Mouse (Mus musculus) C2C12 (cell line): ENCODE results near the gene Nfya. TPM values are rescaled to one million over a fixed set of nuclear protein-coding genes. Genes with fewer than 3 reads are reported as not detected.

Source experiments
- H3K27me3 ChIP-seq: one replicate; pipeline ENCODE4 v1.6.1; 2011; ENCODE audit not compliant: control insufficient read depth, insufficient read depth, insufficient read length
- H3K36me3 ChIP-seq: one replicate; pipeline ENCODE4 v1.6.1; 2011; ENCODE audit not compliant: control insufficient read depth, insufficient read depth
- H3K4me3 ChIP-seq: one replicate; pipeline ENCODE4 v1.5.1; 2011; ENCODE audit warnings: mild to moderate bottlenecking, control low read depth; ENCODE audit not compliant: poor library complexity, insufficient read depth, severe bottlenecking
- H3K79me2 ChIP-seq: one replicate; pipeline ENCODE4 v1.6.1; 2011; ENCODE audit not compliant: control insufficient read depth, insufficient read depth
- H3K79me3 ChIP-seq: one replicate; pipeline ENCODE4 v1.6.1; 2011; ENCODE audit warnings: low read depth, control low read depth
- H3ac ChIP-seq: one replicate; pipeline ENCODE3; 2011; ENCODE audit warnings: low read depth; ENCODE audit not compliant: control insufficient read depth, insufficient read length
- CEBPB ChIP-seq: IDR thresholded peaks from one replicate; pipeline ENCODE4 v1.6.1; 2011; ENCODE audit warnings: low read depth, mild to moderate bottlenecking, control low read depth, moderate library complexity
- CTCF ChIP-seq: IDR thresholded peaks from one replicate; pipeline ENCODE4 v1.5.1; 2011; ENCODE audit not compliant: control insufficient read depth, insufficient read depth, insufficient read length
- FOSL1 ChIP-seq: IDR thresholded peaks from one replicate; pipeline ENCODE4 v1.8.0; 2011; ENCODE audit warnings: mild to moderate bottlenecking, low read length; ENCODE audit not compliant: poor library complexity, insufficient read depth, severe bottlenecking
- MAX ChIP-seq: IDR thresholded peaks from one replicate; pipeline ENCODE4 v1.6.1; 2011; ENCODE audit warnings: mild to moderate bottlenecking, control low read depth
- MYOD1 ChIP-seq: IDR thresholded peaks from one replicate; pipeline ENCODE4 v1.6.1; 2011; ENCODE audit warnings: low read depth; ENCODE audit not compliant: control insufficient read depth, insufficient read length
- MYOG ChIP-seq: IDR thresholded peaks from one replicate; pipeline ENCODE4 v1.6.1; 2011; ENCODE audit not compliant: control insufficient read depth, insufficient read length; ENCODE audit errors: extremely low read depth
- USF1 ChIP-seq: IDR thresholded peaks from one replicate; pipeline ENCODE4 v1.6.1; 2011; ENCODE audit warnings: low read depth, mild to moderate bottlenecking, control low read depth, moderate library complexity
- polyA plus RNA-seq: library from polyadenylated mRNA; unstranded; fragments of >200 nt; fragmentation: generic; extraction: Trizol; gene quantifications from one replicate; pipeline ENCODE4 v1.2.1, GENCODE M21; 2012; ENCODE audit warnings: missing spikeins

Nfya gene
- polyA plus RNA-seq, 1 experiment: 24.0 TPM

- Histone ChIP-seq H3K27me3 (no peaks in the 10 kb centered on the region), H3K4me3 (no peak overlapping the region), H3K79me2 (peaks cover 2% of the 10 kb centered on the region), H3ac (no peak overlapping the region), H3K36me3 (peaks cover 19% of the 10 kb centered on the region), H3K79me3 (no peaks in the 10 kb centered on the region)
- TF ChIP-seq USF1: no peak
- no peak for TF ChIP-seq MYOG
These were observed 7.8 kb upstream of the Nfya start for GRCm38 (mm10) chr17:48417521-48417920.

- no peaks in the 10 kb centered on the region for H3K27me3 ChIP-seq
- H3K36me3 ChIP-seq: peaks cover 26% of the 10 kb centered on the region
These were observed 6.9 kb upstream of the Nfya start for GRCm38 (mm10) chr17:48416425-48417195.

GRCm38 (mm10) chr17:48416011-48416410 lies 6.3 kb upstream of the Nfya start:
- peaks cover 6% of the 10 kb centered on the region for H3K79me3 ChIP-seq
- peaks cover 17% of the 10 kb centered on the region for H3K79me2 ChIP-seq
- H3K27me3 ChIP-seq: no peaks in the 10 kb centered on the region
- TF ChIP-seq MAX (no peak), MYOD1 (no peak), MYOG (no peak), FOSL1 (no peak), USF1 (no peak), CTCF (no peak), CEBPB (no peak)
- peaks cover 26% of the 10 kb centered on the region for H3K36me3 ChIP-seq
- H3K4me3 ChIP-seq: no peak overlapping the region
- H3ac ChIP-seq: no peak overlapping the region

More at GRCm38 (mm10) chr17:48416425-48417195, 6.9 kb upstream of the Nfya start:
- Histone ChIP-seq H3K4me3 (no peak overlapping the region), H3K79me2 (peaks cover 11% of the 10 kb centered on the region), H3K79me3 (peaks cover 1% of the 10 kb centered on the region), H3ac (no peak overlapping the region)
- TF ChIP-seq MYOG (no peak), MAX (no peak), FOSL1 (no peak), CEBPB (no peak), USF1 (no peak), CTCF (no peak), MYOD1 (no peak)

- TF ChIP-seq FOSL1 (no peak), CTCF (no peak), USF1 (no peak), MYOD1 (no peak), CEBPB (no peak), MAX (no peak), MYOG (no peak)
- peaks cover 53% of the 10 kb centered on the region for H3K79me2 ChIP-seq
- H3K79me3 ChIP-seq: peaks cover 38% of the 10 kb centered on the region
- peaks cover 22% of the 10 kb centered on the region for H3K36me3 ChIP-seq
- H3K27me3 ChIP-seq: no peaks in the 10 kb centered on the region
- H3ac ChIP-seq: peak overlapping the region; percentile 65
- H3K4me3 ChIP-seq: peak overlapping the region; percentile 44
These were observed 1.5 kb upstream of the Nfya start for GRCm38 (mm10) chr17:48411241-48411640.

GRCm38 (mm10) chr17:48410299-48410785 lies 636 bp upstream of the Nfya start:
- TF ChIP-seq FOSL1 (no peak), CEBPB (no peak), CTCF (no peak), MYOD1 (no peak), MAX (no peak), MYOG (no peak), USF1 (no peak)
- Histone ChIP-seq H3K79me3 (peaks cover 47% of the 10 kb centered on the region), H3K27me3 (no peaks in the 10 kb centered on the region), H3K4me3 (peak overlapping the region; percentile 44), H3ac (peak overlapping the region; percentile 89), H3K79me2 (peaks cover 62% of the 10 kb centered on the region), H3K36me3 (peaks cover 25% of the 10 kb centered on the region)
